Mouse (Mus musculus) cortical plate, adult 2 months (tissue): ENCODE measurements around the gene Cth.

ENCODE experiments used
- CTCF ChIP-seq: fragments of 200-500 bp; IDR thresholded peaks from 2 replicates; pipeline ENCODE4 v1.5.1; 2011; ENCODE audit warnings: mild to moderate bottlenecking, control low read depth, low read length; ENCODE audit not compliant: insufficient read depth; ENCODE audit errors: extremely low read depth
- POLR2A ChIP-seq: fragments of 200-500 bp; IDR thresholded peaks from 2 replicates; pipeline ENCODE4 v1.6.1; 2011; ENCODE audit warnings: mild to moderate bottlenecking, low read length, control low read depth; ENCODE audit not compliant: insufficient read depth; ENCODE audit errors: extremely low read depth

GRCm38 (mm10) chr3:157881992-157882391 lies 42.9 kb downstream of the Cth start:
- TF ChIP-seq CTCF (no peak), POLR2A (no peak)
